ENCODE assay signal across 22 mouse cellular contexts in genomic region chr11:9609075-9609474, GRCm38 (mm10).
DNase-seq lines count a peak whose midpoint lies in the region; ATAC-seq and TF ChIP-seq lines count a peak whose summit lies in the region.
"Had no signal": no experiment of that assay in that cellular context is flagged by ENCODE, and none has a peak within 500 bp of the region (broad histone marks: within the 10 kb centered on the region; RNA-seq: fewer than 3 reads in every experiment).

No protein-coding gene starts in this region.

- no peaks in the 10 kb centered on the region for H3K9me3 ChIP-seq in midbrain, embryonic 15.5 days
- H3K9me3 ChIP-seq in midbrain, embryonic 13.5 days, result no peaks in the 10 kb centered on the region
- no peaks in the 10 kb centered on the region for H3K9me3 ChIP-seq in midbrain, embryonic 16.5 days (replicated peaks; ENCODE audit: control insufficient read depth, low read length, poor library complexity, severe bottlenecking)
- no peaks in the 10 kb centered on the region for H3K9me3 ChIP-seq in midbrain, embryonic 10.5 days (replicated peaks)
- H3K9me3 ChIP-seq: G1E had no signal

- WGBS in midbrain, embryonic 15.5 days, result 57% methylated on average over 3 of the region's 3 CpGs
- 51% methylated on average over 3 of the region's 3 CpGs for WGBS in midbrain, embryonic 13.5 days
- 44% methylated on average over 3 of the region's 3 CpGs for WGBS in midbrain, embryonic 16.5 days
- WGBS in midbrain, embryonic 10.5 days, result 62% methylated on average over 3 of the region's 3 CpGs

- no peak for TF ChIP-seq CTCF in brain, embryonic 14.5 days (IDR thresholded peaks at IDR 0.05; ENCODE audit: borderline replicate concordance, extremely low read depth, insufficient read depth, insufficient read length)

- H3K27ac ChIP-seq in midbrain, embryonic 15.5 days, result no peak overlapping the region
- H3K27ac ChIP-seq in midbrain, embryonic 13.5 days, result no peak overlapping the region
- H3K27ac ChIP-seq in midbrain, embryonic 16.5 days (ENCODE audit: low read length), result no peak overlapping the region
- no peak overlapping the region for H3K27ac ChIP-seq in midbrain, embryonic 10.5 days (replicated peaks)

- no peaks in the 10 kb centered on the region for H3K4me1 ChIP-seq in midbrain, embryonic 15.5 days
- no peaks in the 10 kb centered on the region for H3K4me1 ChIP-seq in midbrain, embryonic 13.5 days (replicated peaks)
- H3K4me1 ChIP-seq in midbrain, embryonic 16.5 days (ENCODE audit: control insufficient read depth, insufficient read depth, low read length), result no peaks in the 10 kb centered on the region; the same call in 1 of the 2 replicates
- H3K4me1 ChIP-seq in midbrain, embryonic 10.5 days, result no peaks in the 10 kb centered on the region

- H3K4me2 ChIP-seq in midbrain, embryonic 15.5 days, result no peak overlapping the region
- H3K4me2 ChIP-seq in midbrain, embryonic 13.5 days (replicated peaks), result no peak overlapping the region
- H3K4me2 ChIP-seq in midbrain, embryonic 16.5 days (ENCODE audit: low read length), result no peak overlapping the region

- no peak for DNase-seq in midbrain, embryonic 10.5 days (ENCODE audit: low spot score)
- peak; percentile 11 for DNase-seq in brain, embryonic 14.5 days (ENCODE audit: low read depth)
- no peak for DNase-seq in urinary bladder, postnatal 14 days (ENCODE audit: low spot score)
- DNase-seq: adrenal gland, adult 2 months; adrenal gland, adult 8-10 months; adrenal gland, postnatal 10 days; adrenal gland, postnatal 14 days; adrenal gland, postnatal 25 days; adrenal gland, postnatal 36 days; B cell, adult 2 months; cerebellum, adult 11 months; cerebellum, adult 11-12 months; cerebellum, adult 18-20 months; cerebellum, adult 2 months had no signal

- ATAC-seq in midbrain, embryonic 15.5 days (replicated peaks), result 0 out of 2 replicates have a peak, but pooled peaks have one; percentile 56
- no peak for ATAC-seq in midbrain, embryonic 13.5 days
- peak; percentile 71; the same call in 1 of the 2 replicates for ATAC-seq in midbrain, embryonic 16.5 days
- ATAC-seq: activated CD4-positive, CD25-positive, alpha-beta regulatory T cell, adult 4 months; CD4-positive, CD25-positive, alpha-beta regulatory T cell, adult 4 months; Patski had no signal

- H3K36me3 ChIP-seq in midbrain, embryonic 15.5 days (replicated peaks), result no peaks in the 10 kb centered on the region
- no peaks in the 10 kb centered on the region for H3K36me3 ChIP-seq in midbrain, embryonic 13.5 days
- H3K36me3 ChIP-seq in midbrain, embryonic 16.5 days (ENCODE audit: control insufficient read depth, insufficient read depth, low read length), result no peaks in the 10 kb centered on the region
- no peaks in the 10 kb centered on the region for H3K36me3 ChIP-seq in midbrain, embryonic 10.5 days
- H3K36me3 ChIP-seq: G1E had no signal

- no peak overlapping the region for H3K9ac ChIP-seq in midbrain, embryonic 15.5 days
- no peak overlapping the region for H3K9ac ChIP-seq in midbrain, embryonic 13.5 days (replicated peaks)
- H3K9ac ChIP-seq in midbrain, embryonic 16.5 days (ENCODE audit: low read depth, low read length), result no peak overlapping the region

- no peaks in the 10 kb centered on the region for H3K27me3 ChIP-seq in midbrain, embryonic 15.5 days (replicated peaks)
- no peaks in the 10 kb centered on the region for H3K27me3 ChIP-seq in midbrain, embryonic 13.5 days
- no peaks in the 10 kb centered on the region for H3K27me3 ChIP-seq in midbrain, embryonic 16.5 days (ENCODE audit: control insufficient read depth, insufficient read depth, low read depth, low read length)
- no peaks in the 10 kb centered on the region for H3K27me3 ChIP-seq in midbrain, embryonic 10.5 days (ENCODE audit: low read depth, poor library complexity, severe bottlenecking)
- H3K27me3 ChIP-seq: CH12.LX, Patski had no signal

- H3K4me3 ChIP-seq in midbrain, embryonic 15.5 days, result no peak overlapping the region
- H3K4me3 ChIP-seq in midbrain, embryonic 13.5 days (replicated peaks), result no peak overlapping the region
- no peak overlapping the region for H3K4me3 ChIP-seq in midbrain, embryonic 16.5 days (ENCODE audit: low read depth, low read length)
- H3K4me3 ChIP-seq in midbrain, embryonic 10.5 days, result no peak overlapping the region

- TF ChIP-seq POLR2A in brain, embryonic 14.5 days (IDR thresholded peaks at IDR 0.05; ENCODE audit: borderline replicate concordance, extremely low read depth, insufficient read depth, insufficient read length, poor library complexity, severe bottlenecking), result no peak
